Mouse (Mus musculus): ENCODE results near the gene Cog1.

Cog1 gene

GRCm38 (mm10) chr11:113668857-113669256 is 19.9 kb downstream of the Cog1 start:
- DNase-seq = no peak

GRCm38 (mm10) chr11:113669711-113670110 is 20.7 kb downstream of the Cog1 start:
- no peak for DNase-seq

- DNase-seq = peak; percentile 56
Observed at GRCm38 (mm10) chr11:113673614-113674013, 24.6 kb downstream of the Cog1 start.

- DNase-seq = peak; percentile 9
Observed at GRCm38 (mm10) chr11:113674595-113674994, 25.6 kb downstream of the Cog1 start.

DNA sequence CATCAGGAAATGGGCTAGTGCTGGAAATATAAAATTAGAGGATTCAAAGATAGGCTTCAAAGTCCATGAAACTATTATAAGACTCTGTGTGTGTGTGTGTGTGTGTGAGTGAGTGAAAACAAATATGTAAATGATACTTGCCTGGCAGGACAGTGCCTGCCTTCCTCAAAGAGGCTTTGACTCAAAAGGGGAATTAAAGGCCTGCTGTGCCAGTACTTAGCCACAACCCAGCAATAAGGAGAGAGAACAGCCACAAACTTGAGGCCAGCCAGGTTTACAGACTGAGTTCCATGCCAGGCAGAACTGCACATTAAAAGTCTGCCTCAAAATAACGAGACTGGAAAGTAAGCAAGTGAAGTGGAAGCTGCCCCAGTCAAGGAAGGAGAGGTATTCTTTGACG is 27.9 kb downstream of the Cog1 start:
- DNase-seq = no peak

GRCm38 (mm10) chr11:113677378-113677777 is 28.4 kb downstream of the Cog1 start:
- DNase-seq = no peak

DNA sequence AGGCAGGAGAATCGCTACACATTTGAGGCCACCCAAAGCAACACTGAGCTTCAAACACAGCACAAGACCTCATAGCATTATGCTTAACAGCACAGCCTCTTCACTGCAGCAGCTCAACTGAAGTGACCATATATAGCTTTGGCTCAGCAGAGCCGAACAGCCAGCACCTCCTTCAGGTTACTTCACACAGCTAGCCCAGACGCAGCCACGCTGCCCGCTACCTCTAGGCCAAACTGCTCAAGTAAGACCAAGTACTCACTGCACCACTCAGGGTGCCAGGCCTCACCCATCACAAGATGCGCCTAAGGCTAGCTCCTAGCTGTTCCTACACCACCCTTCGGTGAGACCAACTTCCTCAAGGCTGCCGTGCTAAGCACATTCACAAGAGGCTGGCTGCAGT is 29.4 kb downstream of the Cog1 start:
- no peak for DNase-seq

- no peak for DNase-seq
Observed at GRCm38 (mm10) chr11:113680954-113681353, 32.0 kb downstream of the Cog1 start.

- DNase-seq = no peak
Observed at GRCm38 (mm10) chr11:113681979-113682378, 33.0 kb downstream of the Cog1 start.

DNA sequence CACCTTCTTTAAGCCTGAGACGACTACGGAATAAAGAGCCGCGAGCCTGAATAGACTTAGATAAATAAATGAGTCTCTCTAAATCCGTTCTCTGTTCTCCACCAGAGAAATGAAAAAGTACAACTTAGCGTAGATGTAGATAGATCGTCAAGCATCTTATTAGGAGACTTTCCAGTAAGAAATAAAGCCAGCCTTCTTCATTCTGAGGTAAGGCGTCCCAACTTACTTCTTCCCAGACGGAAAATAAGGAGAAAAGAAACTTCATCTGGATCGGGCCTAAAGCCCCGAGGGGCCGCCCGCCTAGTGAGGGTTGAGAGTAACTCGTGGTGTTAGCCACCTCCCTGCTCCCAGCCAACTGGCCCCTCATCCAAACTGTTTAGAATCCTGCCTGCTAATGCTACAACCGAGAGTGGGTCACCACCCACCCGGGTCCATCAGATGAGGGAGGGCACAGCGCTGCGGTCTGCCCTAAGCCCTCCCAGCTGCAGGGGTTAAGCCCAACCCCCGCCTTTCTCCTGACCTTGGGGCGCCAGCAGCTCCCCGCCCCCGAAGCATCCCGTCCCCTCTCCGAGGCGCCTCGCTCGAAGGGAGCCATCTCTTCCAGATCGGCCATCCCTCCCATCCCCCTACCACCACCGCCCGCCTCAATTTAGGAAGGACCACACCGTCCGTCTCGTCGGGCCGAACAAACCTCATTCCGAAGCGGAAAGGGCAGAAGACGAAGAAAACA is 34.1 kb downstream of the Cog1 start:
- peak; percentile 73 for DNase-seq

GRCm38 (mm10) chr11:113683627-113683956 is 34.6 kb downstream of the Cog1 start:
- DNase-seq = no peak

DNA sequence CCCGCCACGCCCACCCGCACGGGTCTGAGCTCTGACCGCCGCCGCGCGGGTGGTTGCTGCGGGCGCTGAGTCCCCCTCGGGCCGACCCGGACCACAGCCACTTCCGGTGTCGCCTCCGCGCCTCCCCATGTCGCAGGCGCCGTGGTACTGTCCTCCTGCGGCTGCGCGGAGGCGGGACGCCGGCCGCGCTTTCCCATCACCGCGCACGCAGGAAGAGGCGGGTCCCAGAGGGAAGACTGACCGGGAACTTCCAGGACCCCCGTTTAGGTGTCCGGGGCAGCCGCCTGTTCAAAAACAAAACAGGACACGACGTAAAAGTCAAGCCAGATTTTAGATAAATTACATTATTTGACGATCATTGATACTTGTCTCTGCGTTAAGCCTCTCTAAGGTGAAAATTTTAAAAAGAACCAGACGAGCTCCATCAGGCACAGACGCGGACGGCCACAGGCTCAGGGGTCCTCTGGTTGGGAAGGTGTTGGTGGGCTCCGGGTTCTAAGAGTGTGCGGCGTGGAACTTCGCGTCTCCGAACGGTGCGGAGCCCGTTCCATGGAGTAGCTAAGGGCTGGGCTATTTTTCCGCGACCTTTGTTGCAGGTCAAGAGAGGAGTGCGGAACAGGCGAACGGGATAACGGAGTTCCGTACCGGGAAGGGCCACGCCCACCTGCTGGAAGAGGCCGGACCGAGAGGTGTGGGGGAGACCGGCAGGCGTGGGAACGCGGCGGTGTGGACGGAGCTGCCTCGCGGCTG is 35.2 kb downstream of the Cog1 start, which contains the start of the genes Fam104a and D11Wsu47e:
TSS of gene Fam104a (minus strand) at position 199 of the 750 bp plus-strand sequence.
TSS of gene D11Wsu47e (plus strand) at position 456 of the 750 bp plus-strand sequence.
- DNase-seq = peak; percentile 96

- peak; percentile 57 for DNase-seq
Observed at GRCm38 (mm10) chr11:113684707-113685426, 35.9 kb downstream of the Cog1 start.

GRCm38 (mm10) chr11:113687031-113687430 is 38.1 kb downstream of the Cog1 start:
- no peak for DNase-seq

DNA sequence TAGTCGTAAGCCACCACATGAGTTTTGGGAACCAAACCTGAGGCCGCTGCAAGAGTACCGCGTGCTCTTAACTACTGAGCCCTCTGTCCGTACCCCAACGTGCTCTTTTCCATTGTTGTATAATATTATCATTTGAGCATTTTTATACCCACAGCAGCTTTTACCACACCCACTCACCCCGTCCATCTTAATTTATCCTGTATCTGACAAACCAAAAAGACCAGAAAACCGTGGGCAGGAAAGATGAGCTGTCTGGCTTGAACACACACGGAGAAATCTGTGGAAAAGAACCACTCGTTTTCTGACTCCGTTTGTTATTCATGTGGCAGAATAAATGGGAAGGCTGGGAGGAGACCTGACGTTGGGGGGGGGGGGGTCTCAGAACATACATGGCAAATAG is 41.5 kb downstream of the Cog1 start:
- DNase-seq = no peak

GRCm38 (mm10) chr11:113691318-113691717 is 42.3 kb downstream of the Cog1 start:
- DNase-seq = no peak

- no peak for DNase-seq
Observed at GRCm38 (mm10) chr11:113691851-113692250, 42.9 kb downstream of the Cog1 start.

- DNase-seq = no peak
Observed at GRCm38 (mm10) chr11:113697571-113697970, 48.6 kb downstream of the Cog1 start.

GRCm38 (mm10) chr11:113698013-113698545 is 49.1 kb downstream of the Cog1 start:
- no peak for DNase-seq

DNA sequence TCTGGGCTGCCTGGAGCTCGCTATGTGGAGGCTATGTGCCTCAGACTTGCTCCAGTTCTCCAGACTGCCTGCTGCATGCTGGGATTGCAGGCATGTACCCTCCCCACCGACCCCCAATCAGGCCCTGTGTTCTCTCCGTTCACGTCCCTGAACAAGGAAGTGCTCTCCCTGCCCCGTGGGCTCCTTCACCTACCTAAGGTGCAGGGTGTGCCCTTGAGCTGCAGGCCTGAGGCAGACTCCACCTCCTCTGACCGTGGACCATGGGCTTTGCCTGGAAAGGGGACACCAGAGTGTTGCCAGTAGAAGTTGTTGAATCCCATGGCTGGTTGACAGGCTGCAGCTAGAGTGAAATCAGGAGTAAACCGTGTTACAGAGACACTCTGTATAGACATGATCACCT is 50.7 kb downstream of the Cog1 start:
- no peak for DNase-seq

GRCm38 (mm10) chr11:113703758-113704157 is 54.8 kb downstream of the Cog1 start:
- peak; percentile 71 for DNase-seq

DNA sequence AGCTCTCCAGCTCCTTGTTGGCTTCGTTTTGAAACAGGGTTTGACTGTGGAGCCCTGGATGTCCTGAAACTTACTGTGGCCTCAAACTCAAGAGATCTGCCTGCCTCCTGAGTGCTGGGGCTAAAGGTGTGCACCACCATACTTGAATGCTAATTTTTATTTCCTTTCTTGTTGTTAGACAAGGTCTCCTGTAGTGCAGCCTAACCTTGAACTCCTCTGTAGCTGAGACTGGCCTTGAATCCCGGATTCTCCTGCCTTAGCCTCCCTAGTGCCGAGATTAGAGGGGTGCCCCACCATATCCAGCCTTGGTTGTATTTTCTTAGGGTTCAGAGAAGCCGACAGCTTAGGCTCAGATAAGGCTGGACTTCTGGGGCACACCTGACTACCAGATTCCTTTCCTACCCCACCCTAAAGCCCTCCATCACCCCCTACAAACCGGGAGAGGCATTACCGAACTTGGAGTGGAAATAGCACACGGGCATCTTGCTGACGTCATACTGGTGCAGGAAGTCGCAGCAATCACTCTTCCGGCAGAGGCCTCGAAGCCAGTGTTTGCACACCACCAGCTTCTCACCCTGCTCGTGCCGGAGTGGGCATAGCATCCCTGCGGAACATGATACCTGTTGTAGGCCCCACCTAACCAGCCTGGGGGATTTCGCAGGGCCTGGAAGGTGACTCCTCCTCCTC is 57.1 kb downstream of the Cog1 start:
- DNase-seq = no peak
